Mouse (Mus musculus) lung, embryonic 16.5 days (tissue): ENCODE results near the gene Hyal2. TPM values are rescaled to one million over a fixed set of nuclear protein-coding genes. Genes with fewer than 3 reads are reported as not detected.

Source experiments
- ATAC-seq: fragments of 200-750 bp; cut with Nextera tagmentation; 2 replicates; pipeline ENCODE4 v1.8.0; 2017; ENCODE audit warnings: low read depth, mild to moderate bottlenecking, moderate library complexity
- H3K27ac ChIP-seq: fragments of 300-500 bp; sonication (generic); 2 replicates; pipeline ENCODE4 v1.5.1; 2014; ENCODE audit warnings: mild to moderate bottlenecking, control low read depth, low read length
- H3K27me3 ChIP-seq: fragments of 300-500 bp; sonication (generic); 2 replicates; pipeline ENCODE4 v1.6.1; 2014; ENCODE audit warnings: low read depth, low read length, mixed read lengths; ENCODE audit not compliant: control insufficient read depth, insufficient read depth
- H3K36me3 ChIP-seq: fragments of 300-500 bp; sonication (generic); 2 replicates; pipeline ENCODE4 v1.6.1; 2014; ENCODE audit warnings: low read length; ENCODE audit not compliant: control insufficient read depth, insufficient read depth
- H3K4me1 ChIP-seq: fragments of 300-500 bp; sonication (generic); replicated peaks from 2 replicates; pipeline ENCODE4 v1.6.1; 2014; ENCODE audit warnings: low read length, mixed read lengths; ENCODE audit not compliant: control insufficient read depth, insufficient read depth
- H3K4me2 ChIP-seq: fragments of 300-500 bp; sonication (generic); 2 replicates; pipeline ENCODE4 v1.6.1; 2014; ENCODE audit warnings: low read depth, low read length, control low read depth
- H3K4me3 ChIP-seq: fragments of 300-500 bp; sonication (generic); 2 replicates; pipeline ENCODE4 v1.5.1; 2014; ENCODE audit warnings: mild to moderate bottlenecking, low read length, control low read depth
- H3K9ac ChIP-seq: fragments of 300-500 bp; sonication (generic); 2 replicates; pipeline ENCODE4 v1.6.1; 2014; ENCODE audit warnings: low read length, control low read depth
- H3K9me3 ChIP-seq: fragments of 300-500 bp; sonication (generic); 2 replicates; pipeline ENCODE4 v1.6.1; 2016; ENCODE audit warnings: low read length; ENCODE audit not compliant: control insufficient read depth
- polyA plus RNA-seq: library from polyadenylated mRNA; unstranded; fragments of >200 nt; fragmentation: Nextera tagmentation; extraction: Ambion mirVana; gene quantifications from 2 replicates; pipeline ENCODE4 v1.2.1, GENCODE M21; 2015

Gene Hyal2
- polyA plus RNA-seq, 1 experiment from 2014 or later, result 101 TPM

DNA sequence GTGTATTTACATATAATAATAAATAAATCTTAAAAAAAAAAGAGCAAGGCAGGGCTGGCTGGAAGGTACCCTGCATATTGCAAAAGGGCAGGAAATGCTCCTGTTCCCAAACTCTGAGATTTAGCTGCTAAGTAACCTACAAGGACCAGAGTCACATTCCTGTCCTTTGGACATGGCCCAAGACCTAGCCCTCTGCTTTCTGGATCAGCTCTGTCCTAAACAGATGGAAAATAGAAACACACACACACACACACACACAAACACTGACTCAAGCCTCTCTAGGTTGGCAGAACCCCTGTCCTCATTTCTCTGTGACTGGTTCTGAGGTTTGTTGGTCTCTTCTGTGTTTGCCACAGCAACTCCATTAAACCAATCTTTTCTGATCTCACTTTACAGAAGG, 53.2 kb downstream of the Hyal2 start:
- Histone ChIP-seq H3K27me3 (no peaks in the 10 kb centered on the region), H3K4me1 (peaks cover 36% of the 10 kb centered on the region), H3K9me3 (no peaks in the 10 kb centered on the region), H3K9ac (no peak overlapping the region), H3K4me2 (no peak overlapping the region), H3K36me3 (peaks cover 35% of the 10 kb centered on the region), H3K4me3 (no peak overlapping the region), H3K27ac (0 out of 2 replicates have a peak overlapping the region, but pooled peaks have one; percentile 19)
- ATAC-seq, result no peak

Other genes with a start within 250 kb of the Hyal2 start
- gene Hemk1, start 229.6 kb upstream of the Hyal2 start, polyA plus RNA-seq, result 11.5 and 12.4 TPM in 2 replicates
- gene 6430571L13Rik, start 227.3 kb upstream of the Hyal2 start, polyA plus RNA-seq, result 0.83 and 0.85 TPM in 2 replicates
- 0.38 and 0.60 TPM in 2 replicates for gene Cacna2d2, start 168.3 kb upstream of the Hyal2 start, polyA plus RNA-seq
- gene Tmem115, start 34.0 kb upstream of the Hyal2 start, polyA plus RNA-seq, result 39.0 and 39.4 TPM in 2 replicates
- gene Cyb561d2, start 25.8 kb upstream of the Hyal2 start, polyA plus RNA-seq, result 27.6 and 32.9 TPM in 2 replicates
- gene Nprl2, start 25.7 kb upstream of the Hyal2 start, polyA plus RNA-seq, result 41.9 and 43.7 TPM in 2 replicates
- 16.7 and 19.7 TPM in 2 replicates for gene Zmynd10, start 20.6 kb upstream of the Hyal2 start, polyA plus RNA-seq
- gene Rassf1, start 16.4 kb upstream of the Hyal2 start, polyA plus RNA-seq, result 55.4 and 58.5 TPM in 2 replicates
- 35.6 and 41.6 TPM in 2 replicates for gene Tusc2, start 4.7 kb upstream of the Hyal2 start, polyA plus RNA-seq
- 10.1 and 13.8 TPM in 2 replicates for gene Hyal1, start 9.0 kb downstream of the Hyal2 start, polyA plus RNA-seq
- 22.3 and 23.0 TPM in 2 replicates for gene Naa80, start 10.9 kb downstream of the Hyal2 start, polyA plus RNA-seq
- gene Hyal3, start 12.9 kb downstream of the Hyal2 start, polyA plus RNA-seq, result 0.97 and 1.6 TPM in 2 replicates
- gene Ifrd2, start 19.7 kb downstream of the Hyal2 start, polyA plus RNA-seq, result 44.1 and 51.9 TPM in 2 replicates
- gene Sema3b, start 41.3 kb downstream of the Hyal2 start, polyA plus RNA-seq, result 11.8 and 12.5 TPM in 2 replicates
- gene Gnai2, start 67.4 kb downstream of the Hyal2 start, polyA plus RNA-seq, result 457 and 458 TPM in 2 replicates
- gene Slc38a3, start 101.6 kb downstream of the Hyal2 start, polyA plus RNA-seq, result 4.5 and 5.4 TPM in 2 replicates
- 0.65 and 1.2 TPM in 2 replicates for gene Gnat1, start 111.8 kb downstream of the Hyal2 start, polyA plus RNA-seq
- 10.4 and 11.8 TPM in 2 replicates for gene Sema3f, start 142.5 kb downstream of the Hyal2 start, polyA plus RNA-seq
- 212 and 220 TPM in 2 replicates for gene Rbm5, start 203.1 kb downstream of the Hyal2 start, polyA plus RNA-seq